Mouse (Mus musculus) kidney, postnatal 25 days (tissue): ENCODE measurements around the gene Dixdc1.

Experiments used
- DNase-seq, 2 experiments: peaks; one replicate each; pipeline ENCODE4 v3.0.0; 2021; ENCODE audit warnings: mixed read lengths in 2 of 2

Dixdc1 gene

GRCm38 (mm10) chr9:50698418-50699409, 40.6 kb downstream of the Dixdc1 start:
- peak; percentile 27 to 67 for DNase-seq

- DNase-seq: peak; percentile 81 to 88
These were observed 41.6 kb downstream of the Dixdc1 start for GRCm38 (mm10) chr9:50697706-50698041.

DNA sequence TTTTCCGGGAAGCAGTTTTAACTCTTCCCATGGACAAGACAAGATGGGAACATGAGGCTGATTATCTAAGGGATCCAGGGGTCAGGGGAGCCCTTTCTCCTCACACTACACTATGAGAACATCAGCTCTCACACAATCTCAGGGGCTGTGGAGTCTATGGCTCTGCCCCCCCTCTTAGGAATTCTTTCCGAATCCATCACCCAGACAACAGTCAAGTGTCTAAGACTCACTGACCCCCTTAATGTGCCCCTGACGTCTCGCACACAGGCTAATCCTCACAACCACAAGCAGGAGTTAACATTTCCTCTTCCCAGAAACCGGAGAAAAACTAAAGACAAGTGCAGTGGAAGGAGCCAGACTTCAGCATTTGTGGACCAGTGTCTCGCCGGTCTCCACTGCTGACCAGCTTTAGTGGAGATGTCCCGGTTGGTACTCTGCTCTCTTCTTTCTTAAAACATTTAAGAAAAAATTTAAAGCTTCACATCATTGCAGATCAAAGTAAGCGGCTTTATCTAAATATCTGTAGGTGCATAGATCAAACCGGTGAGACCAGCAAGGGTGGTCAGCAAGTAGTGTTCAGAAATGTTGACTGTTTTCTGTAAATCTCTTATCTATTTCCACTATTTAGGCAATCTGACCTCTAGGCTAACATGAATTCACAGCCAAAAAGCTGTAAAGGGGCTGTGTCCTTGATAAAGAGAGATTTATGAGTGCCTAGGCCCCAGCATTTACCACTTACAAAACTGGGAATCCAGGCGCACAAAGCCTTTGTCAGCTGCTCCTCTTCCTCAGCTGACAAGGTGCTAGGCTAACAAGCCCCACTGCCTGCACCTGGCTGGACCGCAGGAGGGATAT, 42.2 kb downstream of the Dixdc1 start:
- no peak for DNase-seq

DNA sequence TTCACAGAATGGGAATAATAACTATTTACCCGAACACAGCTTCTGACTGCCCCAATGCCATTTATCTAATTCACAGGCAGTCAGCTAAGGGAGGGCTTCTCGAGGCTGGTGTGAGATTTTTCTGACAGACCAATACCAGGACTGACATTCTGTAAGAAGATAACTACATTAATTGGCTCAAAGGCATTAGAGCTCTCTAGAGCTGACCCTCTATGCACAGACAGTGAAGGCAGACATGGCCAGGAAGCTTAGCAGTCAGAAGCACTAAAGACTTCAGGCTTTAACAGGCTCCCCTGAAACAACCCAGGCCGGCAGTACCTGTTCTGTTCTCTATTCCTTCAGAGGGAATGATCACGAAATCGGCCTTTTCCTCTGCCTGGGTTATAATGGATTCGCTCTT, 44.2 kb downstream of the Dixdc1 start:
- no peak for DNase-seq

DNA sequence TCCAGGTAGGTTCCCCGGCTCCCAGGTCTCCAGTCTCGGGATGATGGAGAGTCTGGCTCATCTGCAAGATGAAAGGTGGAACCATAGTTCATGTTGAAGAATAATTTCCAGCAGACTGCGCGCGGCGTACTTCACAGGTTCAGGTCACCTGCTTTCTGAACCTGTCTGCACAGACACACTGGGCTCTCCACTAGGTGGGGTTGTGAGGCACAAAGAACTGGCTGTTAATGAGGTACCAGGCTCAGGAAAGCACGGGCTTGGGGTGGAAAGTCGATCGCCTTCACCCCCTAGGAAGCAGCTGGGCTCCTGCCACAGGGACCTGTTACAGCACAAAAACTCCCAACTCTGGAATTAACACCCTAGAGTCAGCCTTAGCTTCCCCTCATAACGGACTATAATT, 45.7 kb downstream of the Dixdc1 start:
- DNase-seq: peak; percentile 89 to 90

DNA sequence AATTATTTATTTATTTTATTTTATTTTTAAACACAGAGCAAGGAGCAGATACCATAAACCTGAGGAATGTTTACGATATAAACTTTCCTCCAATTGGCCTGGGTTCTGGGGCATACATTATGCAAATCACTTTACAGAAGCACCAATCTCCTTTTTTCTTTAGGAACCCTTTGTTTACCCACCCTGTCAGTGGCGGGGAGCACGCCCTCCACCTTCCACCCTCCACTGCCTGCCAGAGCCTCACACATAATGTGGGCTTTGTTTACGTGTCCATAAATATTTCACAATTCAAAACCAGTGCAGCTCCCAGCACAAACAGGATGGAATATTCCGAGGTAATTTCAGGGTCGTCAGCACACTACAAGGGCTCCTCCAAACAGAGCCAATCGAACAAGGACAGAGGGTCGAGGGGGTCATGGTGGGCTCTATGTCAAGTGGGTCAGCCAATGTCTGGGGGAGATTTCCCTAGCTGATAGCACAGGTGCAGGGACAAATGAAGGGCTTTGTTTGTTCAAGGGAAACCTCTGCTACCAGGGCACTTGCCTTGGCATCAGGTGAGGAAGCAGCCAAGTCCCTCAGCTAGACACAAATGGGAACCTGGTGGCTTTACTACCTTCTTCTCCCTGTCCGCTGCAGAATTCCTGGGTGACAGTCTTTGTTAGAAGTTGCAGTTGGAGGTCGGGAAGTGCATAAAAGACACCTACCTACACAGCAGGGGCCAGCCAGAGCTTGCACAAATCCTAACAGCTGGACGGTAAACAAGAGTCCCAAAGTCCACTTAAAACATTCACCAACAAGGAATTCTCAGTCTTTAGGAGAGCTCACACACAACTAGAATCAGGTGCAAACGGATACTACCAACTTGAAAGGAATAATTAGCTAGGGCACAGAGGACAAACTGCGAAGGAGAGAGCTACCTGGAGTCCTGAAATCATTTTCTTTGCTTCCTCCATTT, 46.4 kb downstream of the Dixdc1 start:
- DNase-seq: peak in 1 of 2 experiments; percentile 34

- DNase-seq: no peak
These were observed 52.3 kb downstream of the Dixdc1 start for GRCm38 (mm10) chr9:50686866-50687652.

DNA sequence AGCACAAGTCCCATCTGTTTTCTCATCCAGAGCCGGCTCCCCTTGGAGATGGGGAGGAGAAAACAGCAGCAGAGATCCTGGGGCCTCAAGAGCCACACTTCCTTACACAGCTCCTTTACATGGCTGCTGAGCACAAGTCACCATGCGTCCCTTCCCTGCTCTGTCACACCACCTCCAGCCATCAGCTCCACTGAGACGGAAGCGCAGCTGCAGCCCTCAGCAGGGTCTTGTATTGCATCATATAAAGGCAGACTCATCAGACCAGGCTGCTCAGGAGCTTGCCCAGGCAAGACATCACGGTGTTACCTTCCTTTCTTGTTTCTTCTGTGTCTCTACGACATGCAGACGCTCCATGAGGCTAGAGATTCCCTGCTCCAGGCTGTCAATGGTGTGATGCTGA, 57.6 kb downstream of the Dixdc1 start:
- no peak for DNase-seq

DNA sequence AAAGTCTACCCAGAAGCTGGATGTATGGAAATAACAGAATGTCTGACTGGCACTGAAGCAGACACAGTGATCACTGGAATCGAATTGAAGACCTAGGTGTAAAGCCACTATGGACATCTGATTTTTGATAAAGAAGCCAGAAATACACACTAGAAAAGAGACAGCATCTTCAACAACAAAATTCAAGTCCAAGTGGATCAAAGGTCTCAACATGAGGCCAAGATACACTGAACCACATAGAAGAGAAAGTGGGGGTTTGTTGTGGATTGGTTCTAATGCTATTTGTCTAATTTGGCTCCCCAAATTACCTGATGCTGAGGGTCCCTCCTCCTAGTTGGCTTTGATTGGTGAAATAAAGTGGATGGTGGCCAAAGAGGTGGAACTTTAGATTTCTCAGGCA, 59.9 kb downstream of the Dixdc1 start:
- no peak for DNase-seq

DNA sequence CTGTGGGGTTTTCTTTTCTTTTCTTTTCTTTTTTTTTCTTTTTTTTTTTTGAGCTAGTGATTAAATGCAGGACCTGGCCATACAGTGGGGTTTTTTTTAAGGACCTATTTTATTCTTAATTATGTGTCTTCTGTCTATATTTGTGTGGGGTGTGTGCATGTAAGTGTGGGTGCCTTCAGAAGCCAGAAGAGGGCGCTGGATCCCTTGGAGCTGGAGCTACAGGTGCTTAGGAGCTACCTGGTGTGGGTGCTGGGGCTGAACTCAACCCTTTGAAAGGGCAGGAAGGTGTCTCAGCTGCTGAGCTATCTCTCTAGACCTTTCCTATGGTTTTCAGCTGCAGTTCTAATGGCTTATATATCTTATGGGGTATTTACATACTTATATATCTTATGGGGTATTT, 64.5 kb downstream of the Dixdc1 start:
- DNase-seq: no peak

DNA sequence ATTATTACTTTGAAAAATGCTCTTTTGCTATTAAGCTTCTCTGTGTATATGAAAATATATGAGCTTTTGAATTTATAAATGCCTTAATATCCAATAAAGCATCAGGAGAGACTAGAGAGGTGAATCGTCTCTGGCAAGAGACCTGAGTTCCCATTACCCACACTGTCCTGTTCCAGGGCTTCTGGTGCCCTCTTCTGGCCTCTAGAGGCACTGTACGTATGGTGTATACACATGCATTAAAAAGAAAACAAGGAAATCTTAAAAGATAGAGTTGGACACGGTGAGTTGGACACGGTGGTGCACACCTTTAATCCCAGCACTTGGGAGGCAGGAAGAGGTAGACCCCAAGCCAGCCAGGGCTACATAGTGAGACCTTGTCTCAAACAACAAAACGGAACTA, 68.6 kb downstream of the Dixdc1 start:
- peak; percentile 80 to 83 for DNase-seq

- no peak for DNase-seq
These were observed 71.5 kb downstream of the Dixdc1 start for GRCm38 (mm10) chr9:50667579-50668498.

DNA sequence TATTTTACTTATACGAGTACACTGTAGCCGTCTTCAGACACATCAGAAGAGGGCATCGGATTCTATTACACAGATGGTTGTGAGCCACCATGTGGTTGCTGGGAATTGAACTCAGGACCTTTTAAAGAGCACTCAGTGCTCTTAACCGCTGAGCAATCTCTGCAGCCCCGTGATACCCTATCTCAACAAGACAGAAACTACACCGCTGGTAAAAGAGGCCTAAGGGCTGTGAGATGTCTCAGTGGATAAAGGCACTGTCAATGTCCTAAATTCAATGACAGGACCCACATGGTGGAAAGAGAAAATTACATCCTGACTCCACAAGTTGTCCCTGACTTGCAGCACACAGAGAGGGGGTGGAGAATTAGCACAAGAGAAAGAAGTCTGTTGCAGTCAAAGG, 72.9 kb downstream of the Dixdc1 start:
- no peak for DNase-seq

DNA sequence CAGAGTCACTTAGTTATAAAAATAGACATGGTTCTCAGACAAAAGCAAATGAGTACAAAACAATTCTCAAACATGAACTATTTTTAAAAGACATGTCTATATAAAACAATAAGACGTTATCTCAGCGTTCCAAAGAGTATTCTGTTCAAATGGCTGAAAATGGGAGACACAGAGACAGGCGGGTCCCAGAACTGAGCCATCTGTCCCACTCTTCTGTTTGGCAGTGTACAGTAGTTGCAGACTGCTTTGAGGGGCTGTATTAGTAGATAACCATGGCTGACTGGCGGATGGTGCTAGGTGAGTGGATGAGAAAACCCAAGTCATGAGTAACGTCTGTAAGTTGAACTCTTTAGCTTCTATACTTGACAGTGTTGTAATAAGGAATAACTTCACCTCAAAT, 74.5 kb downstream of the Dixdc1 start:
- no peak for DNase-seq

- DNase-seq: peak; percentile 65 to 88
These were observed 78.9 kb downstream of the Dixdc1 start for GRCm38 (mm10) chr9:50660431-50660830.

DNA sequence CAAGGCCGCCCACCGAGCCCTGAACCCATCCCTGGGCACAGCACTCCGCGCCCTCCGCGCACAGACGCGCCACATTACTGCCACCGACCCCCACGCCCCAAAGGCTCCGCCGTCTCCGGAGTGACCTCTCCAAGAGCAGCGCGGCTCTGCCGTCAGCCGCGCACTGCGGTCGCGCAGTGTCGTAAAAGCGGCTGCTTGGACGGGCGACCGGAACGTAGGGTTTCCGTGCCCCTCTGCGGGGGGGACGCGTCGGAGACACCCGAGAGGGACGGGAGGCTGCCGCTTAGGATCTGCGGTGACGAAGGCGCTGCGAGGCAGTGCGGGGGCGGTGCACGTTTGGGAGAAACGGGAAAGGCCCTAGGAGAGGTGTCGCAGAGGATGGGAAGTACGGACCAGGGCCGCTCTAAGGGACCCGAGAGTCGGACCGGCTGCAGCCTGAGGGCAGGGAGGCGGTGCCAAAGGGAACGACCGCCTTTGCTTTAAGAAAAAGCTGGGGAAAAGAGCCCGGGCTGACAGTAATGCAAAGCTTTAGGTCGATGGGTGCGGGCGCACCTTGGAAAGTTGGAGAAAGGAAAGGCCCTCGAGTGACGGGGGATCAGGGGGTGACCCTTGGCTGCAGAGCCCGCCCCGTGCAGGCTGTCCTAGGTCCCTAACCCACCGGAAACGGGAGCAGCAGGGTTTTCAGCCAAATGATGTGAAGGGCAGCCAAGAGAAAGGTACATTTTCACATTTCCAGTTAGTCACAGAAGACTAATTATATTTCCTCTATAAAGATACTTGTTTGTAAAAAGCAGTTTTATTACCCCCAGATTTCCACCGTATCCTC, 79.7 kb downstream of the Dixdc1 start, which contains the start of gene Dlat:
TSS of gene Dlat (minus strand) at position 389 of the 826 bp plus-strand sequence.
- DNase-seq: peak; percentile 83 to 96

DNA sequence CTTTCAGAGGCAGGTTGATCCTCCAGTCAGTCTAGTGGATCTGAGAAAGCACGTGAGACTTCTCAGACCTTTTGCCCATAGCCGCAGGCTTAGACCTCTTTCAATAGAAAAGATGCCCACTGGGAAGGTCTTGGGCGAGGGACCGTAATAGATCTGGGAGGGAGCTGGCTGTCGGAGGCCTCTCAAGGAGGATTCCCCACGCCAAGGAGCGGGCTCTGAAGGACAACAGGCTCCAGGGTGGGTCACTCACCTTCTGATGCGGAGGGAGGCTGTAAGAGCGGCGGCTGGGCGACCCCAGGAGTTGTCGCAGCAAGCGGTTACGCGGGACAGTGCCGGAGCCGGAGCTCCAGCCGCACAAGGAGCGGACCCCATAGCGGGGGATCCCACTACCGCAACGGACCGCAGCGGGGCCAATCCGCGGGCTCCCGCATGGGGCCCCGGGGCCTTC, 80.4 kb downstream of the Dixdc1 start:
- peak in 1 of 2 experiments; percentile 15 for DNase-seq

GRCm38 (mm10) chr9:50658391-50658790, 80.9 kb downstream of the Dixdc1 start:
- DNase-seq: no peak

DNA sequence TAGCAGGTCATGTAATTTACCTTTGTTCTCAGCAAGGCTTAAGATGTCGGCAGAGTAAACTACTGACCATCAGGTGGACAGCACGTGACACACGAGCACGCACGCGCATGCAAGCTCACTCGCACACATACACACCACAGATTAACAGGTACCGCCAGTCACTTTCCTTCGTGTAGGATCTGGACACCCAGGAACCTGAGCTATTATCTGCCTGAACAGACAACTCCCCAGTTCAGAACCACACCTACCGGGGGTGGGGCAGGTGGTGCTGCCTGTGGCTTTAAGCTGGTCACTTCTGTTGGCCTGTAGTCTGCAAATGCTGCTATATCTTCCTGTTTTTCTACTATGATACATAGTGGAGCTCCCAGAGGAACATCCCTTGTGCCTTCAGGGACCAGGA, 88.8 kb downstream of the Dixdc1 start:
- no peak for DNase-seq
